Mouse (Mus musculus) ES-E14 (cell line): ENCODE data around the gene Kcng3.

ENCODE experiments used
- CHD2 ChIP-seq: IDR thresholded peaks from 2 replicates; pipeline ENCODE4 v1.6.1; 2014; ENCODE audit warnings: mild to moderate bottlenecking, low read depth, low read length, inconsistent platforms
- ZC3H11A ChIP-seq: IDR thresholded peaks from 2 replicates; pipeline ENCODE4 v1.6.1; 2012; ENCODE audit warnings: low read depth, mild to moderate bottlenecking, inconsistent platforms, low read length, borderline replicate concordance
- ZNF384 ChIP-seq: IDR thresholded peaks from 2 replicates; pipeline ENCODE4 v1.6.1; 2012; ENCODE audit warnings: low read depth, low read length, inconsistent platforms

GRCm38 (mm10) chr17:83538694-83539093 is 93.0 kb downstream of the Kcng3 start:
- TF ChIP-seq ZNF384 (no peak), CHD2 (no peak), ZC3H11A (no peak)
